Mouse (Mus musculus) E14TG2a.4 (cell line): Measurements from ENCODE around the gene Colq.

Source experiments
- H3K27me3 ChIP-seq: 2 replicates; pipeline ENCODE4 v1.6.1; 2014; ENCODE audit warnings: low read length, control low read depth; ENCODE audit not compliant: insufficient read depth
- H3K36me3 ChIP-seq: 2 replicates; pipeline ENCODE4 v1.6.1; 2014; ENCODE audit warnings: low read length, control low read depth; ENCODE audit not compliant: insufficient read depth
- H3K4me1 ChIP-seq: replicated peaks from 2 replicates; pipeline ENCODE4 v1.6.1; 2014; ENCODE audit warnings: low read depth, low read length, control low read depth
- H3K4me3 ChIP-seq: replicated peaks from 2 replicates; pipeline ENCODE4 v1.5.1; 2014; ENCODE audit warnings: mild to moderate bottlenecking, low read length
- H3K9me3 ChIP-seq: 2 replicates; pipeline ENCODE4 v1.6.1; 2014; ENCODE audit warnings: low read length, control low read depth
- CTCF ChIP-seq: conservative IDR thresholded peaks from 2 replicates; pipeline ENCODE4 v1.5.1; 2014; ENCODE audit warnings: low read length
- NANOG ChIP-seq: IDR thresholded peaks from 2 replicates; pipeline ENCODE4 v1.6.1; 2014; ENCODE audit warnings: borderline replicate concordance, low read length, mixed read lengths
- POU5F1 ChIP-seq: IDR thresholded peaks from 2 replicates; pipeline ENCODE4 v1.6.1; 2014; ENCODE audit warnings: low read length, borderline replicate concordance

The Colq gene

GRCm38 (mm10) chr14:31565478-31566212, 25.5 kb downstream of the Colq start:
- Histone ChIP-seq H3K4me3 (no peak overlapping the region), H3K4me1 (peaks cover 2% of the 10 kb centered on the region; the same call in 1 of the 2 replicates), H3K9me3 (no peaks in the 10 kb centered on the region), H3K36me3 (no peaks in the 10 kb centered on the region), H3K27me3 (0 out of 2 replicates have a peak, but pooled peaks cover 2% of the 10 kb centered on the region)
- TF ChIP-seq CTCF (no peak), NANOG (no peak), POU5F1 (no peak)

- TF ChIP-seq NANOG = no peak
- TF ChIP-seq CTCF = no peak
- no peak for TF ChIP-seq POU5F1
- Histone ChIP-seq H3K9me3 (no peaks in the 10 kb centered on the region), H3K27me3 (no peaks in the 10 kb centered on the region), H3K4me3 (no peak overlapping the region), H3K4me1 (peaks cover 2% of the 10 kb centered on the region; the same call in 1 of the 2 replicates), H3K36me3 (no peaks in the 10 kb centered on the region)
Observed at GRCm38 (mm10) chr14:31564452-31565179, 26.5 kb downstream of the Colq start.

DNA sequence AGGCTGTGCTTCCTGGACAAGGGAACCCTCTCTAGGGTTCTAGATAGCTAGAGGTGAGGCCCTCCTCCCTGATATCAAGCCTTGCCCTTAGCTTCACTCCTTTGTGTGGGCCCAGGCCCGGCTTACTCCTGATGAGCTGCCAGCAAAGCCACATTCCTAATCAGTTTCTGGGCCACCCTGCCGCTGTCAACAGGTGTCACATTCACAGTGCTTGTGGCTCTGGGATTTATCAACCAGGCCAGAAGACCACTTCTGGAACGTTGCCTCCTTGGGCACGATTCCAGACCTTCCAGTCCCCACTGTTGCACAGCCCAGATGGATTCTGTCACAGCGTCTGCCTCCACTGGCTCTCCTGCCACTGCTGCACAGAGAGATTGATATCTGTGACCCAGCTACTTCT, 30.3 kb downstream of the Colq start:
- Histone ChIP-seq H3K4me1 (peaks cover 11% of the 10 kb centered on the region; the same call in 1 of the 2 replicates), H3K4me3 (no peak overlapping the region), H3K36me3 (no peaks in the 10 kb centered on the region), H3K27me3 (no peaks in the 10 kb centered on the region), H3K9me3 (no peaks in the 10 kb centered on the region)
- TF ChIP-seq CTCF (no peak), POU5F1 (no peak), NANOG (no peak)

DNA sequence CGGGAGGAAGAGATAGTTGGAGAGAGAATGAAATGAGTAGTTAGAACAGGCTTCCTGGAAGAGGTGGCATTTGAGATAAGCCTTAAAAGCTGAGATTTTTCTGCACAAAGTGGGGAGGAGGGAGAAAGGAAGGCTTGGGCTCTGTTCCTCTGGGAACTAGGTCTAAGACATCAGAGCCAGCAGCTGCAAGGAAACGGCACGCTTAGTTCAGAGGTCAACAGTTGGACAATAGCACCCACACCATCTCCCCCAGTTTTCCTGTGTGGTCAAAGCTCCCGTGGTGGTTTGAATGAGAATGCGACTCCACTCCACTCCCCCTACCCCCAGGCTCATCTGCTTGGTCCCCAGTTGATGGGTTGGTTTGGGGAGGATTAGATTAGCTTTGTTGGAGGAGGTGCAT, 31.9 kb downstream of the Colq start:
- no peaks in the 10 kb centered on the region for H3K27me3 ChIP-seq

GRCm38 (mm10) chr14:31557784-31558183, 33.4 kb downstream of the Colq start:
- no peaks in the 10 kb centered on the region for H3K36me3 ChIP-seq
- H3K9me3 ChIP-seq = no peaks in the 10 kb centered on the region
- peaks cover 14% of the 10 kb centered on the region; the same call in 1 of the 2 replicates for H3K4me1 ChIP-seq
- TF ChIP-seq POU5F1 (no peak), NANOG (no peak), CTCF (no peak)
- no peak overlapping the region for H3K4me3 ChIP-seq
- H3K27me3 ChIP-seq = no peaks in the 10 kb centered on the region

More for the DNA sequence above, 31.9 kb downstream of the Colq start:
- Histone ChIP-seq H3K4me1 (peaks cover 14% of the 10 kb centered on the region; the same call in 1 of the 2 replicates), H3K9me3 (no peaks in the 10 kb centered on the region), H3K4me3 (no peak overlapping the region), H3K36me3 (no peaks in the 10 kb centered on the region)
- TF ChIP-seq CTCF (no peak), NANOG (no peak), POU5F1 (no peak)

GRCm38 (mm10) chr14:31557273-31557672, 33.9 kb downstream of the Colq start:
- Histone ChIP-seq H3K9me3 (no peaks in the 10 kb centered on the region), H3K4me3 (no peak overlapping the region), H3K36me3 (no peaks in the 10 kb centered on the region), H3K4me1 (peaks cover 14% of the 10 kb centered on the region; the same call in 1 of the 2 replicates), H3K27me3 (peaks cover 5% of the 10 kb centered on the region; the same call in 1 of the 2 replicates)
- TF ChIP-seq POU5F1 = no peak
- no peak for TF ChIP-seq NANOG
- TF ChIP-seq CTCF = no peak

GRCm38 (mm10) chr14:31556526-31557260, 34.5 kb downstream of the Colq start:
- TF ChIP-seq CTCF = no peak
- TF ChIP-seq POU5F1 = no peak
- TF ChIP-seq NANOG = no peak
- peaks cover 14% of the 10 kb centered on the region; the same call in 1 of the 2 replicates for H3K4me1 ChIP-seq
- H3K4me3 ChIP-seq = no peak overlapping the region
- no peaks in the 10 kb centered on the region for H3K9me3 ChIP-seq
- peaks cover 10% of the 10 kb centered on the region; the same call in 1 of the 2 replicates for H3K27me3 ChIP-seq
- no peaks in the 10 kb centered on the region for H3K36me3 ChIP-seq
